Mouse (Mus musculus): ENCODE data around the gene B4galt7.
"Not testable (repeated sequence)": the region's sequence is repeated elsewhere in the genome, so short reads cannot be mapped to it uniquely, and the experiment has no call there.

B4galt7 gene

GRCm38 (mm10) chr13:55576872-55577271 is 22.8 kb upstream of the B4galt7 start:
- not testable (repeated sequence) for DNase-seq (ENCODE audit: low read depth, low spot score); H3K36me3 ChIP-seq (ENCODE audit: control insufficient read depth, insufficient read depth, low read length, poor library complexity, severe bottlenecking); H3K27me3 ChIP-seq (ENCODE audit: control insufficient read depth, insufficient read depth, low read length, poor library complexity, severe bottlenecking)

GRCm38 (mm10) chr13:55578086-55578485 is 21.6 kb upstream of the B4galt7 start:
- Histone ChIP-seq H3K27me3 (ENCODE audit: control insufficient read depth, insufficient read depth, low read length, poor library complexity, severe bottlenecking) (no peaks in the 10 kb centered on the region), H3K36me3 (ENCODE audit: control insufficient read depth, insufficient read depth, low read length, poor library complexity, severe bottlenecking) (no peaks in the 10 kb centered on the region)
- no peak for DNase-seq (ENCODE audit: low read depth, low spot score)

- H3K36me3 ChIP-seq (ENCODE audit: control insufficient read depth, insufficient read depth, low read length, poor library complexity, severe bottlenecking): peaks cover 15% of the 10 kb centered on the region
- no peak for DNase-seq (ENCODE audit: low read depth, low spot score)
Observed at GRCm38 (mm10) chr13:55591961-55592490, 7.7 kb upstream of the B4galt7 start.

GRCm38 (mm10) chr13:55592512-55593253 is 7.0 kb upstream of the B4galt7 start:
- no peaks in the 10 kb centered on the region for H3K27me3 ChIP-seq (ENCODE audit: control insufficient read depth, insufficient read depth, low read length, poor library complexity, severe bottlenecking)
- H3K36me3 ChIP-seq (ENCODE audit: control insufficient read depth, insufficient read depth, low read length, poor library complexity, severe bottlenecking): peaks cover 18% of the 10 kb centered on the region
- peak; percentile 97 for DNase-seq (ENCODE audit: low read depth, low spot score)

More at GRCm38 (mm10) chr13:55591961-55592490, 7.7 kb upstream of the B4galt7 start:
- no peaks in the 10 kb centered on the region for H3K27me3 ChIP-seq (ENCODE audit: control insufficient read depth, insufficient read depth, low read length, poor library complexity, severe bottlenecking)

GRCm38 (mm10) chr13:55593254-55593747 is 6.4 kb upstream of the B4galt7 start:
- DNase-seq (ENCODE audit: low read depth, low spot score): no peak
- Histone ChIP-seq H3K36me3 (ENCODE audit: control insufficient read depth, insufficient read depth, low read length, poor library complexity, severe bottlenecking) (peaks cover 18% of the 10 kb centered on the region), H3K27me3 (ENCODE audit: control insufficient read depth, insufficient read depth, low read length, poor library complexity, severe bottlenecking) (no peaks in the 10 kb centered on the region)

GRCm38 (mm10) chr13:55595375-55595774 is 4.3 kb upstream of the B4galt7 start:
- Histone ChIP-seq H3K27me3 (ENCODE audit: control insufficient read depth, insufficient read depth, low read length, poor library complexity, severe bottlenecking) (no peaks in the 10 kb centered on the region), H3K36me3 (ENCODE audit: control insufficient read depth, insufficient read depth, low read length, poor library complexity, severe bottlenecking) (peaks cover 18% of the 10 kb centered on the region)
- DNase-seq (ENCODE audit: low read depth, low spot score): no peak

- H3K27me3 ChIP-seq (ENCODE audit: control insufficient read depth, insufficient read depth, low read length, poor library complexity, severe bottlenecking): no peaks in the 10 kb centered on the region
- no peak for DNase-seq (ENCODE audit: low read depth, low spot score)
- peaks cover 18% of the 10 kb centered on the region for H3K36me3 ChIP-seq (ENCODE audit: control insufficient read depth, insufficient read depth, low read length, poor library complexity, severe bottlenecking)
Observed at GRCm38 (mm10) chr13:55596802-55597201, 2.9 kb upstream of the B4galt7 start.

GRCm38 (mm10) chr13:55600657-55601056 is 961 bp downstream of the B4galt7 start:
- DNase-seq (ENCODE audit: low read depth, low spot score): peak; percentile 55

GRCm38 (mm10) chr13:55601611-55602010 is 1.9 kb downstream of the B4galt7 start:
- DNase-seq (ENCODE audit: low read depth, low spot score): peak; percentile 86
- peaks cover 8% of the 10 kb centered on the region; the same call in 1 of the 2 replicates for H3K36me3 ChIP-seq (ENCODE audit: control insufficient read depth, insufficient read depth, low read length, poor library complexity, severe bottlenecking)

More at GRCm38 (mm10) chr13:55600657-55601056, 961 bp downstream of the B4galt7 start:
- Histone ChIP-seq H3K36me3 (ENCODE audit: control insufficient read depth, insufficient read depth, low read length, poor library complexity, severe bottlenecking) (peaks cover 14% of the 10 kb centered on the region), H3K27me3 (ENCODE audit: control insufficient read depth, insufficient read depth, low read length, poor library complexity, severe bottlenecking) (no peaks in the 10 kb centered on the region)

GRCm38 (mm10) chr13:55604606-55605005 is 4.9 kb downstream of the B4galt7 start:
- H3K27me3 ChIP-seq (ENCODE audit: control insufficient read depth, insufficient read depth, low read length, poor library complexity, severe bottlenecking): no peaks in the 10 kb centered on the region
- peaks cover 5% of the 10 kb centered on the region; the same call in 1 of the 2 replicates for H3K36me3 ChIP-seq (ENCODE audit: control insufficient read depth, insufficient read depth, low read length, poor library complexity, severe bottlenecking)

More at GRCm38 (mm10) chr13:55601611-55602010, 1.9 kb downstream of the B4galt7 start:
- no peaks in the 10 kb centered on the region for H3K27me3 ChIP-seq (ENCODE audit: control insufficient read depth, insufficient read depth, low read length, poor library complexity, severe bottlenecking)

GRCm38 (mm10) chr13:55606899-55607623 is 7.4 kb downstream of the B4galt7 start:
- peaks cover 11% of the 10 kb centered on the region; the same call in 1 of the 2 replicates for H3K36me3 ChIP-seq (ENCODE audit: control insufficient read depth, insufficient read depth, low read length, poor library complexity, severe bottlenecking)
- H3K27me3 ChIP-seq (ENCODE audit: control insufficient read depth, insufficient read depth, low read length, poor library complexity, severe bottlenecking): no peaks in the 10 kb centered on the region
- no peak for DNase-seq (ENCODE audit: low read depth, low spot score)

More at GRCm38 (mm10) chr13:55604606-55605005, 4.9 kb downstream of the B4galt7 start:
- no peak for DNase-seq (ENCODE audit: low read depth, low spot score)

- Histone ChIP-seq H3K27me3 (ENCODE audit: control insufficient read depth, insufficient read depth, low read length, poor library complexity, severe bottlenecking) (no peaks in the 10 kb centered on the region), H3K36me3 (ENCODE audit: control insufficient read depth, insufficient read depth, low read length, poor library complexity, severe bottlenecking) (peaks cover 11% of the 10 kb centered on the region; the same call in 1 of the 2 replicates)
- no peak for DNase-seq (ENCODE audit: low read depth, low spot score)
Observed at GRCm38 (mm10) chr13:55607624-55608006, 7.9 kb downstream of the B4galt7 start.

GRCm38 (mm10) chr13:55611996-55612395 is 12.3 kb downstream of the B4galt7 start:
- DNase-seq (ENCODE audit: low read depth, low spot score): no peak
- H3K36me3 ChIP-seq (ENCODE audit: control insufficient read depth, insufficient read depth, low read length, poor library complexity, severe bottlenecking): peaks cover 9% of the 10 kb centered on the region; the same call in 1 of the 2 replicates
- H3K27me3 ChIP-seq (ENCODE audit: control insufficient read depth, insufficient read depth, low read length, poor library complexity, severe bottlenecking): no peaks in the 10 kb centered on the region

GRCm38 (mm10) chr13:55613471-55613870 is 13.8 kb downstream of the B4galt7 start:
- DNase-seq (ENCODE audit: low read depth, low spot score): no peak
- peaks cover 9% of the 10 kb centered on the region; the same call in 1 of the 2 replicates for H3K36me3 ChIP-seq (ENCODE audit: control insufficient read depth, insufficient read depth, low read length, poor library complexity, severe bottlenecking)
- H3K27me3 ChIP-seq (ENCODE audit: control insufficient read depth, insufficient read depth, low read length, poor library complexity, severe bottlenecking): no peaks in the 10 kb centered on the region

GRCm38 (mm10) chr13:55619328-55619727 is 19.6 kb downstream of the B4galt7 start:
- Histone ChIP-seq H3K27me3 (ENCODE audit: control insufficient read depth, insufficient read depth, low read length, poor library complexity, severe bottlenecking) (no peaks in the 10 kb centered on the region), H3K36me3 (ENCODE audit: control insufficient read depth, insufficient read depth, low read length, poor library complexity, severe bottlenecking) (no peaks in the 10 kb centered on the region)
- DNase-seq (ENCODE audit: low read depth, low spot score): no peak
